Mouse (Mus musculus) left cerebral cortex, postnatal 10 days (tissue): Measurements from ENCODE around the gene Eps8l3. TPM values are rescaled to one million over a fixed set of nuclear protein-coding genes. Genes with fewer than 3 reads are reported as not detected.
"Not testable (repeated sequence)": the region's sequence is repeated elsewhere in the genome, so short reads cannot be mapped to it uniquely, and the experiment has no call there.

Experiments
- DNase-seq, 2 experiments: peaks; one replicate each; pipeline ENCODE4 v3.0.0; 2021 to 2022; ENCODE audit warnings: low spot score in 2 of 2, mixed read lengths in 1 of 2; ENCODE audit errors: extremely low spot score in 1 of 2
- intact Hi-C: fragments of 180-260 bp; cut with DNase I; formaldehyde crosslinking; loops from one replicate; pipeline ENCODE4 v1.15.1; 2025
- total RNA-seq, 2 experiments: library from RNA; stranded (reverse); gene quantifications; 2 replicates each; pipeline ENCODE4 v1.2.3; 2021

Eps8l3 gene
- total RNA-seq, 2 experiments from 2014 or later: not detected

DNA sequence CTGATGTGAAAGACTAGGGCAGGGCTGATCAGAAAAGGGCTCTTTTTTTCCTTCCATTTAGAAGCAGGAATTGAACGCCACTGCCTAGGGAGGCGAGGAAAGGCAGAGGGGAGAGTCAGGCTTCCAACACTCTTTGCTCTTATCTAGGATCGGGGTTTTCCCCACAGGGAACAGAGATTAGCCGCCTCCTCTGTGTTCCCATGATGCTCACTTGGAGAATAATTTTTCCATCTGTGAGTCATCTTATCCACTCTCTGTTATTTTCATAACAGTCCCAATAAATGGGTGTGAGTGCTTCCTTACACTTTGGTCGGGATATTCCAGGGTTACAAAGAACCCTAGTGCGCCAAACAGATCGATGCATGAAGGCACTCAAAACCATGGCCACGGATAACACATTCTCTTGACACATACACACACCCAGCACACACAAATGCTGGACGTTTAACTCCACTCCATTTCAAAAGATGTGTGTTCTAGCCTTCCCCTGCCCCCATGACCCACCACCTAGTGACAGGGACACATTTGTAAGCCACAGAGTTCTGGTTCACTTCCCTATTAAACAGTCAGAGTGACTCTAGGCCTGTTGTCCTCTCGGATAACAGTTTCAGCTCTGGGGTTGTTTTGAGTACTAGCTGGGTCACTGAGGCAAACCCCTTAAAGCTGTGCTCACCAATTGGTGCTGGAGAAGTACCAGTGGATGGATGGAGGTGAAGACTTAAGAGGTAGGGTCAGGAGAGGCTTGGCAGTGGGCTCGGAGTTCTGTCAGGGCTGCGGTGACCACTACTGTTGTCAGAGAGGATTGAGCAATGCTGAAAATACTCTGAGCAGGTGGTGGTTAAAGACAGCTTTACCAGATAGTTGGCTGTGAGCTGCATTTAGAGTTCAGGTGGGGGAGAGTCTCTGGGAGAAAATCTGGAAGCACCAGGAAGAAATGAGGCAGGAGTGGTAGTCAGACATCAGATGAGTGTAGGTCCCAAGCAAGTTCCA is 1.0 kb downstream of the Eps8l3 start:
- intact Hi-C loops: no loop called here
- DNase-seq: no peak

- DNase-seq: peak; percentile 71 to 76
- intact Hi-C loops: no loop called here
These were observed 10.9 kb downstream of the Eps8l3 start for GRCm38 (mm10) chr3:107887674-107888495.

- DNase-seq, intact Hi-C loops: not testable (repeated sequence)
These were observed 12.2 kb downstream of the Eps8l3 start for GRCm38 (mm10) chr3:107889236-107889635.

DNA sequence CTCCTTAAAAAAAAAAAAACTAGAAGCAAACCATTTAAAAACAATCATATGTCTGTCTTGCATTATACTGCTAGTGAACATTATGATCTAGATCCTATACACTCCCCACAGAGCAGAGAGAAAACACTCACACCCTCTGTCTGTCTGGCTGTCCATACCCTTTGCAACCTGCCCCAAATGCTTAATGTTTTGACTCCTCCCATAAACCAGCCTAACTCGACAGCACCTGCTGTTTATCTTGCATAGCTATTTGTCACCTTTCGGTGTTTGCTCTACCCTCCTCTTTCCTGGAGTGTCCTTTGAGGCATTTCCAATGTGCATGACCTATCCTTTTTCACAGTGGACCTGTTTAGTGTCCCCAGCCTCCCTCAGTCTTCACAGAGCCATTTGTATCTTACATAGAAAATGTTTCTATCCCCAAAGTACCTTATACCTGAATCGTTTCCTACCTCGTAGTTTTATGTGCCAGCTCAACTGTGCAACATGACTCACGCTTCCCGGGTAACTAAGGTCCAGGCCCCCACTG is 18.2 kb downstream of the Eps8l3 start:
- intact Hi-C loops: no loop called here
- no peak for DNase-seq

DNA sequence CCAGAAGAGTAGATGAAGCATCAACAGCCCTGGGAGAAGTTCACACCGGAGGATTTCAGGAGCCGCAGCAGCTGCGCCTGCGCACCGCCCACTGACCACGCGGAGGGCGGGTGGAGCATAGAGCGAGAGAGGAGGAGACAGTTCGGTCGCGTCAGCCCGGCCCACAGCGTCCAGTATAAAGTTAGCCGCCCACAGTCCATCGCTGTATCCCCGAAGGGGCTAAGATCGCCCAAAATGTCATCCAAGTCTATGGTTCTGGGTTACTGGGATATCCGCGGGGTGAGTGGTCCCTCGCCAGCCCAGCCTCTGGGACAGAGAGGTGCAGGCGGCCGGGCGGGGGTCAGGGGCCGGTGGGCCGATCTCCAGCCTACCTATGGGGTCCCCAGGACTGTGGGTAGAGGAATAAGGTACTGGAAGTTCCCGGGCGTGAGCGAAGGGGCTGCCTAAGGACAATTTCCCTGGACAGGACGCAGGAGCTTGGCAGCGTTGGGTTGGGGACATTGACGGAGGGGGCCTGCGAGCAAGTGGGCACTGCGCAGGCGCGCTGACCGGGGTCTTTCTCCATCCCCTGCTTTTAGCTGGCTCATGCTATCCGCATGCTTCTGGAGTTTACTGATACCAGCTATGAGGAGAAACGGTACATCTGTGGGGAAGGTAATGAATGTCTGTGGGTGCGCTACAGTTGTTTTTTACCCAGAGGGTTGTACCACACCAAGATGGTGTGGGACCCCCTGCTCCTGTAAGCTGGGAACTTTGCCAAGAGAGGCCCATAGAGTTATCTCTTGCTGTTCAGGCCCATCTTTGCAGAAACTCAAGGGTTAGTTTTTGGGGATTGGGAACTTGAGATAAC is 18.9 kb downstream of the Eps8l3 start, which contains the start of gene Gstm5:
Gstm5 (plus strand) TSS at position 102 of the 850 bp plus-strand sequence.
- intact Hi-C loops: no loop called here

DNA sequence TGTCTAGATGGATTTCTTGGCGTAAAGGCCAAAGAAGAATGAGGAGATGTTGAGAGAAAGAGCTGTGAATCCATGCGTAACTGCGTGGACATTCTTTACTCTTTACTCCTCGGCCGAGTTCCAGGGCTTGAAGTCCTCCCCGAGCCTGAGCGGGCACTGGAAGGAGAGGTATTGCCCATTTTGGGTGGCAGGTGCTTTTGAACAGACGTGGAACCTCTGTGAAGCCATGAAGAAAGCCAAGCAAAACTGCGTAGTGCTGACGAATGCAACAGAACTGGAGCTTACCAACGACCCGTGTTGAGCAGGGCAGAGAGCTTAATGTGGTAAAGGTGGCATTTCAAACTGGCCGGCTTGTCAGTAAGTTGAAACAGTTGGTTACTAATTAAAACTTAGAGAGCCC is 21.7 kb downstream of the Eps8l3 start:
- DNase-seq: no peak
- intact Hi-C loops: no loop called here

More for the DNA sequence above, 18.9 kb downstream of the Eps8l3 start, which contains the start of gene Gstm5:
- DNase-seq: peak; percentile 81 to 94

DNA sequence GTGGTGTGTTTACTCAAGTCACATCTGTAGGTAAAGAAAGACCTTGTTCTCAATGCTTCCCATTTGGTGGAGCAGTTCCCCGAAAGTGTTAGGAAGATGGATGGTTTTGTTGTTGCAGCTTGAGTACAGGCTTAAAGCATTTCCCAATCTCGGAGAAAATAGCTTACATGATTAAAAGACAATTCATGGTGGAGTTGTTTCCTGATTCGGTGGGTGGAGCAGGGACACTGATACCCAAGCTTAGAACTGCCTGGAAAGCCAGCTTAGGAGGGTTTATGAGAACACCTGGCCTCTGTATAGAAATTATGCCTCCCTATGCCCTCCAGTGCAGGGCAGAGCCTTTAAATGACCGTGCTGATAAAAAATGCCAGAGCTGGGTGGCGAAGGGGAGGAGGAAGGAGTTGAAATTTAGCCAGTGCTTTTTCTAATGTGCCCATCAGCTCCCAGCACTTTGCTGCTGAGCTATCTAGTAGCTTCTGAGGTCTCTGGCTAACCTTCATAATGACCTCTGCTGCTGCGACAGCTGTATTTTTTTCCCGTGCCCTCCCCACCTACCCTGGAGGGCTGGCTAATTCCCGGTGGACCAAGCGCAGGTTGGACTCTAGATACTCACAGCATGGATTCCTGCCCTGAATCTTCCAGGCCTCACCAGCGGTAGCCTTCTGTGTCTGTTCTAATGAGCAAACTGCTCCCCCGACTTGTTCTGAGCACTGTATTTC is 24.1 kb downstream of the Eps8l3 start:
- intact Hi-C loops: no loop called here

DNA sequence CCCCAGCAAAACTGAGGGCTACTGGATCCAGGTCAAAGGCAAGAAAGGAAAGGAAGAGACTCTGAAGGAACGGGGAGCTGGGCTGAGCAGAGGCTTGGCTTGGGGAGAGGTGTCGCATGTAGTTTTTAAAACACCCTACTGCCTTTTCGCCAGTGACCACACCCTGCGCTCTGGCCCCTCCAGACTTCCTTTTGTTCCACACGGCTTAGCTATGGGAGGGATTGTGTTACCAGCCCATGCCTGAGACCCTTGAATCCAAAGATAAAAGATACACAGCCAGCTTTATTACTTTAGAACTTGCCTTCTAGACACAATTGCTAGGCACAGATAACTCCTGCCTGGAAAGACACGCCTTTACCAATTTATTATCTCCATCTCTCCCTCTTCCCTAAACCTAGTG is 28.9 kb downstream of the Eps8l3 start:
- DNase-seq: no peak

More for the DNA sequence above, 24.1 kb downstream of the Eps8l3 start:
- no peak for DNase-seq

DNA sequence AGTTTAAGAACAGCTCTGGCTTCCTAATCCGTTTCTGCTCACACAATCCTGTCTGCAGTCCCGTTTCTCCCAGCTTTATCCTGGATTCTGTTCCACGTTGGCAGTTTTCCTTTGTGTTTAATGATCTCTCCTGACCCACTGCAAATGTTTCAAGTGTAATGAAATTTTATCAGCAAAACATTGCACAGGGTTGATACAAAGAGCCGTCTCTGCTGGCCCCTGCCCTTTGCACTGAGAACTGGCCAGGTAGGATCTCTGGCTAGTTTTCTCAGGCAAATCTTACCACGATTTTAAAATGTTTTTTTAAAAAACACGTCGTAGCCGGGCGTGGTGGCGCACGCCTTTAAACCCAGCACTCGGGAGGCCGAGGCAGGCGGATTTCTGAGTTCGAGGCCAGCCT is 39.6 kb downstream of the Eps8l3 start:
- no peak for DNase-seq
- intact Hi-C loops: loop anchor here (5.0 kb wide), 2 partner anchors 146 to 219 kb away; partner anchors contain the start of gene Ahcyl1

More for the DNA sequence above, 28.9 kb downstream of the Eps8l3 start:
- intact Hi-C loops: no loop called here

DNA sequence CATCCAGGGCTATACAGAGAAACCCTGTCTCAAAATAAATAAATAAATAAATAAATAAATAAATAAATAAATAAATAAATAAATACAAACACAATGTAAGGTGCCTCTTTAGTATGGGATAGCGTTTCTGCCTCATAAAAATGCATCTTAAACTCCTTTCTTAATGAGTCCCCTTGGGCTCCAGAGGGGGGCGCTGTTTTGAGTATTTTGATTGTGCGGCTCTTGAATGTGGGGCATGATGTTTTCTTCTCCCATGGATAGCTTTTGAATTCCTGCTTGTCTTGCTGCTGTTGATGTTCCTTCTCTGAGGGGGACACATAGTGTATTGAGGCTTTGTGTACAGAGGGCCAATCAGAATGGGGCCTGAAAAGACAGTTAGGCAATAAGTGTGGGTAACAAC is 40.1 kb downstream of the Eps8l3 start:
- intact Hi-C loops: loop anchor here (5.0 kb wide), 2 partner anchors 145 to 220 kb away; partner anchors contain the start of gene Ahcyl1
- DNase-seq: no peak

- peak; percentile 48 to 70 for DNase-seq
- intact Hi-C loops: loop anchor here (1.0 to 5.0 kb wide), 3 partner anchors 51 to 221 kb away; partner anchors contain the start of gene Ahcyl1
These were observed 40.9 kb downstream of the Eps8l3 start for GRCm38 (mm10) chr3:107917783-107918408.

DNA sequence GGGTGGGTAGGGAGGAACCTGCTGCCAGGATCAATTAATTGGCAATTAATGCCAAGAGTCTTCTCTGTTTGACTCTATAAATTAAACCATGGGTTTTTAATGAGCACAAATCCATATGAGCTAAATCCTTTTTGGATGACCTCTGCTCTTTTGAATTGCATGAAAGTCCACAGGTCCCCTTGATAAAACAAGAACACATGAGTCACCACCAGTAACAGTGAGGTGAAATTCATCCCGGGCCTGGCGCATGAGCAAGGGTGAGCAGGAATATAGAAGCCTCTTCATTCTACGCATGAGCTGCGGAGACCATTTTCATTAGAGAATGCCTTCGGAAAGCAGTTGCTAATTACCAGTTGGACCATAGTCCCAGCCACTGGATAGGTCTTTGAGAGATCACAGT is 43.3 kb downstream of the Eps8l3 start:
- DNase-seq: no peak
- intact Hi-C loops: no loop called here

DNA sequence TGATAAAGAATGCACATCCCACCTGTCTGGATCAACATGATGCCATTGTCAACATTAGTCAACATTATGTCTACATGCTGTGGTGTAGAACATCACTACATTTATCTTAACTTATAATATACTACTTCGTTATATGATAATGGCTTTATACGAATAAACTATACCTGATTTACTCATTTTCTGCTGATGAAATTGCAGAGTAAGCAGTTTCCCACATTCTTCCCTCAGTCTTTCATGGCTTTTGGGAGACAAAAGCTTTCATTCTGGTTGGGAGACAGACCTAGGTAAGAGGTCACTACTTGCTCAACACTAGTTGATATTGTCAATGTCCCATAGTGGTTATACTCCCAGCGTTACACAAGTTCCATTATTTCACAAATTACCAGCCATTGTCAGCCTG is 48.3 kb downstream of the Eps8l3 start:
- no peak for DNase-seq

DNA sequence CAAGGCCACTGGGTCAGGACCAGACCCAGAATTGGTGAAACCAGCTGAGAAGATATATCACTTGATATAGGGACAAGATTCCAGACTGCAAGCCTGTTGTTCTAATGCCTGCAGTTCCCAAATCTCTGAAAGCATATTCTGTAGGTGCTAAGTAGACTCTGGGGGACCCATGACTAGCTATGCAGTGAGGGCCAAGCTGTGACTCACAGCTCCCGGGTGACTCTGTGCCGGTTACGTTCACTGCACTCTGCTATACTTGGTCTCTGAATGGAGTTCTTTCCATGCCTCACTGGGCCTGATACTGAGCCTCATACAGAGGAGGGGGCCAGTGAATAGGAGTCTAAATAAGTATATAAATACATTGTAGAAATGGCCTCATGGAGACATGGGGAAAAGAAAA is 50.8 kb downstream of the Eps8l3 start:
- no peak for DNase-seq
- intact Hi-C loops: no loop called here

More for the DNA sequence above, 48.3 kb downstream of the Eps8l3 start:
- intact Hi-C loops: no loop called here

- intact Hi-C loops: no loop called here
- no peak for DNase-seq
These were observed 51.7 kb downstream of the Eps8l3 start for GRCm38 (mm10) chr3:107928691-107929090.

DNA sequence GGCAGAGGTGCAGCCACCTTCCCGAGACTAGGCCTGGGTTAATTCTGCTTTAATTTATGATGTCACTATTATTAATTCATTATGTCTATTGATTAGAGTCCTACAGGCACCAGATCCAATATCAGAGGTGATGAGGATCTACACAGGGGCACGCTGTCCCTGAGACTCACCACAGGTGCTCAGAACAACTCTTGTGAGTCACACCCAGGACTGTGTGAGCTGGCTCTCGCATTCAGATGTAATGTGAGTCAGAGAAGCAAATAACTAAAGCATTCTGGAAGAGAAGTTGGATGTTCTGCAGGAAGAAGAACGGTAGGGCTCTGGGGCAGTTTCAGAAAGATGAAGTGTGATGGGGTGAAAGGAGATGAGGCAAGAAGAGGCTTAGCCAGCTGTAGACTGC is 52.2 kb downstream of the Eps8l3 start:
- DNase-seq: no peak
- intact Hi-C loops: no loop called here

DNA sequence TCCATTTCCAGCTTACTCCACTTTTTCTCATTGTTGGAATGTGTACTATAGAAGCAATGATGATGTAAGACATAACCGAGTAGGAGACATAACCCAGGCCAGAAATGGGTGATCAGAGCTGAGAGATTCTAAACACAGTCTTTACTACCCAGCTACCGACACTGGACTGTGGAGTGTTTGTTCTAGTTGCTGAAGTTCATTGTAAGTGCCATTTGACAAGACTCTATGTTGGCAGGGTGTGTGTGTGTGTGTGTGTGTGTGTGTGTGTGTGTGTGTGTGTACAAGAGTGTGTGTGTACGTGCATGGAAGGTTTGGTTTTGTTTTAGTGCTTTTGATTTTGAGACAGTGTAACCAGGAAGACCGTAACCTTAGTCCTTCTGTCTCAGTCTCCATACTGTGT is 52.7 kb downstream of the Eps8l3 start:
- DNase-seq: no peak
- intact Hi-C loops: loop anchor here (10.0 kb wide), 2 partner anchors 85 to 215 kb away; partner anchors contain the start of genes Gnai3 and Gstm1
